In the genomic region with DNA sequence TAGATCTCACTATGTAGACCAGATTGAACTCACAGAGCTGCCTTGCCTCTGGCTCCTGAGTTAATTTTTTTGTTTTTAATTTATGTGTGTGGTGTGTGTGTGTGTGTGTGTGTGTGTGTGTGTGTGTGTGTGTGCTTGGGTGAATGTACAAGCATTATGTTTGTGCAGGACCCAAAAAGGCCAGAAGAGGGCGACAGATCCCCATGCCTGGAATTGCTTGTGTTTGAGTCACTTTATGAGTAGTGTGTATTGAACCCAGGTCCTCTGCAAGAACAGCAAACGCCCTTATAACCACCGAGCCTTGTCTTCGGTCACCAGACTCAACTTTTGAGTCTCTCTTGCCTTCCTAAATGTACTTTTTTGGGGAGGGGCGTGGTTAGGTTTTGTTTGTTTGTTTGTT, we compare ENCODE assay signal across 8 mouse cellular contexts. TPM values are rescaled to one million over a fixed set of nuclear protein-coding genes. Genes with fewer than 3 reads are reported as not detected.
DNase-seq lines count a peak whose midpoint lies in the region; ATAC-seq and TF ChIP-seq lines count a peak whose summit lies in the region.

No protein-coding gene starts in this region.

- no peaks in the 10 kb centered on the region for H3K27me3 ChIP-seq in forebrain, embryonic 10.5 days (ENCODE audit: poor library complexity, severe bottlenecking)
- H3K27me3 ChIP-seq in forebrain, embryonic 12.5 days = no peaks in the 10 kb centered on the region
- no peaks in the 10 kb centered on the region for H3K27me3 ChIP-seq in midbrain, embryonic 12.5 days
- no peaks in the 10 kb centered on the region for H3K27me3 ChIP-seq in midbrain, embryonic 15.5 days (replicated peaks)
- no peaks in the 10 kb centered on the region for H3K27me3 ChIP-seq in lung, embryonic 14.5 days (ENCODE audit: insufficient read depth, low read length)

- H3K36me3 ChIP-seq in forebrain, embryonic 10.5 days (replicated peaks) = peaks cover 34% of the 10 kb centered on the region; the same call in 1 of the 2 replicates
- H3K36me3 ChIP-seq in forebrain, embryonic 12.5 days (replicated peaks) = peaks cover 21% of the 10 kb centered on the region
- peaks cover 28% of the 10 kb centered on the region; the same call in 1 of the 2 replicates for H3K36me3 ChIP-seq in midbrain, embryonic 12.5 days
- no peaks in the 10 kb centered on the region for H3K36me3 ChIP-seq in midbrain, embryonic 15.5 days (replicated peaks)
- H3K36me3 ChIP-seq in lung, embryonic 14.5 days (ENCODE audit: insufficient read depth) = no peaks in the 10 kb centered on the region

- H3K4me2 ChIP-seq in forebrain, embryonic 12.5 days = no peak overlapping the region
- H3K4me2 ChIP-seq in midbrain, embryonic 12.5 days (replicated peaks) = no peak overlapping the region
- no peak overlapping the region for H3K4me2 ChIP-seq in midbrain, embryonic 15.5 days
- no peak overlapping the region for H3K4me2 ChIP-seq in lung, embryonic 14.5 days

- no peak overlapping the region for H3K27ac ChIP-seq in forebrain, embryonic 10.5 days
- no peak overlapping the region for H3K27ac ChIP-seq in forebrain, embryonic 12.5 days
- no peak overlapping the region for H3K27ac ChIP-seq in midbrain, embryonic 12.5 days (replicated peaks)
- no peak overlapping the region for H3K27ac ChIP-seq in midbrain, embryonic 15.5 days
- H3K27ac ChIP-seq in lung, embryonic 14.5 days (ENCODE audit: low read depth) = no peak overlapping the region

- TF ChIP-seq CTCF in lung, embryonic 14.5 days (IDR thresholded peaks at IDR 0.05; ENCODE audit: low read depth) = peak; percentile 70

- peaks cover 19% of the 10 kb centered on the region for H3K4me1 ChIP-seq in forebrain, embryonic 10.5 days
- peaks cover 17% of the 10 kb centered on the region for H3K4me1 ChIP-seq in forebrain, embryonic 12.5 days
- H3K4me1 ChIP-seq in midbrain, embryonic 12.5 days = peaks cover 15% of the 10 kb centered on the region
- peaks cover 19% of the 10 kb centered on the region for H3K4me1 ChIP-seq in midbrain, embryonic 15.5 days
- H3K4me1 ChIP-seq in lung, embryonic 14.5 days (ENCODE audit: insufficient read depth) = no peaks in the 10 kb centered on the region

- no peak overlapping the region for H3K4me3 ChIP-seq in forebrain, embryonic 10.5 days
- no peak overlapping the region for H3K4me3 ChIP-seq in forebrain, embryonic 12.5 days (replicated peaks)
- no peak overlapping the region for H3K4me3 ChIP-seq in midbrain, embryonic 12.5 days
- H3K4me3 ChIP-seq in midbrain, embryonic 15.5 days = no peak overlapping the region
- no peak overlapping the region for H3K4me3 ChIP-seq in lung, embryonic 14.5 days (ENCODE audit: low read depth, low read length)

- no peak overlapping the region for H3K9ac ChIP-seq in forebrain, embryonic 12.5 days
- 0 out of 2 replicates have a peak overlapping the region, but pooled peaks have one; percentile 1 for H3K9ac ChIP-seq in midbrain, embryonic 12.5 days (replicated peaks)
- H3K9ac ChIP-seq in midbrain, embryonic 15.5 days = no peak overlapping the region
- no peak overlapping the region for H3K9ac ChIP-seq in lung, embryonic 14.5 days

- 77% methylated on average over 5 of the region's 5 CpGs for WGBS in forebrain, embryonic 10.5 days
- 75% methylated on average over 5 of the region's 5 CpGs for WGBS in forebrain, embryonic 12.5 days
- WGBS in midbrain, embryonic 12.5 days = 77% methylated on average over 5 of the region's 5 CpGs
- WGBS in midbrain, embryonic 15.5 days = 73% methylated on average over 5 of the region's 5 CpGs
- WGBS in lung, embryonic 14.5 days = 63% methylated on average over 5 of the region's 5 CpGs

- DNase-seq in forebrain, embryonic 10.5 days (ENCODE audit: extremely low spot score, low spot score) = peak; percentile 47
- DNase-seq in adrenal gland, adult 18-20 months (ENCODE audit: low spot score in 2 of 2) = peak; percentile 67 to 68
- peak; percentile 50 to 56 for DNase-seq in frontal cortex, postnatal 36 days (ENCODE audit: low spot score in 2 of 2)
- peak; percentile 76 for DNase-seq in lung, embryonic 14.5 days
- peak; percentile 75 for DNase-seq in thymus, postnatal 14 days

- no peaks in the 10 kb centered on the region for H3K9me3 ChIP-seq in forebrain, embryonic 10.5 days
- no peaks in the 10 kb centered on the region for H3K9me3 ChIP-seq in forebrain, embryonic 12.5 days
- H3K9me3 ChIP-seq in midbrain, embryonic 12.5 days = no peaks in the 10 kb centered on the region
- H3K9me3 ChIP-seq in midbrain, embryonic 15.5 days = no peaks in the 10 kb centered on the region
- H3K9me3 ChIP-seq in lung, embryonic 14.5 days (ENCODE audit: low read depth, low read length) = no peaks in the 10 kb centered on the region

- ATAC-seq in forebrain, embryonic 12.5 days (ENCODE audit: low FRiP score) = no peak
- ATAC-seq in midbrain, embryonic 12.5 days (ENCODE audit: low FRiP score, low read depth) = no peak
- ATAC-seq in midbrain, embryonic 15.5 days (replicated peaks) = no peak
- ATAC-seq in lung, embryonic 14.5 days (ENCODE audit: insufficient read depth) = no peak

RNA-seq across cellular contexts. Expression of a gene that starts 23.4 kb away (rescaled TPM):
- 98.9 and 117 TPM in 2 replicates for polyA plus RNA-seq in forebrain, embryonic 10.5 days (2016; fragmentation: Nextera tagmentation; extraction: Ambion mirVana)
- polyA plus RNA-seq in forebrain, embryonic 12.5 days (2016; fragmentation: Nextera tagmentation; extraction: Ambion mirVana) = 72.0 and 73.4 TPM in 2 replicates
- polyA plus RNA-seq in midbrain, embryonic 12.5 days (2016; fragmentation: Nextera tagmentation; extraction: Ambion mirVana) = 72.4 and 74.3 TPM in 2 replicates
- 45.1 and 48.1 TPM in 2 replicates for polyA plus RNA-seq in midbrain, embryonic 15.5 days (2015; fragmentation: Nextera tagmentation; extraction: Ambion mirVana)
- total RNA-seq in adrenal gland, adult 18-20 months (2021) = 10 to 100 TPM; 32.2 to 36.2 TPM
- 71.0 and 74.4 TPM in 2 replicates for polyA plus RNA-seq in lung, embryonic 14.5 days (2014; fragmentation: Nextera tagmentation; extraction: Ambion mirVana)

RNA-seq across cellular contexts. Expression of a gene that starts 23.4 kb away (rescaled TPM):
- 88.7 and 89.0 TPM in 2 replicates for polyA plus RNA-seq in forebrain, embryonic 10.5 days (2016; fragmentation: Nextera tagmentation; extraction: Ambion mirVana)
- 68.2 and 73.1 TPM in 2 replicates for polyA plus RNA-seq in forebrain, embryonic 12.5 days (2016; fragmentation: Nextera tagmentation; extraction: Ambion mirVana)
- 71.2 and 75.7 TPM in 2 replicates for polyA plus RNA-seq in midbrain, embryonic 12.5 days (2016; fragmentation: Nextera tagmentation; extraction: Ambion mirVana)
- polyA plus RNA-seq in midbrain, embryonic 15.5 days (2015; fragmentation: Nextera tagmentation; extraction: Ambion mirVana) = 62.6 and 63.4 TPM in 2 replicates
- total RNA-seq in adrenal gland, adult 18-20 months (2021) = 10 to 100 TPM; 40.0 to 45.5 TPM
- polyA plus RNA-seq in lung, embryonic 14.5 days (2014; fragmentation: Nextera tagmentation; extraction: Ambion mirVana) = 78.0 and 81.6 TPM in 2 replicates

RNA-seq across cellular contexts. Expression of a gene that starts 26.0 kb away (rescaled TPM):
- polyA plus RNA-seq in forebrain, embryonic 10.5 days (2016; fragmentation: Nextera tagmentation; extraction: Ambion mirVana) = 45.4 and 46.3 TPM in 2 replicates
- 50.5 and 53.3 TPM in 2 replicates for polyA plus RNA-seq in forebrain, embryonic 12.5 days (2016; fragmentation: Nextera tagmentation; extraction: Ambion mirVana)
- polyA plus RNA-seq in midbrain, embryonic 12.5 days (2016; fragmentation: Nextera tagmentation; extraction: Ambion mirVana) = 50.3 and 59.6 TPM in 2 replicates
- polyA plus RNA-seq in midbrain, embryonic 15.5 days (2015; fragmentation: Nextera tagmentation; extraction: Ambion mirVana) = 40.0 and 44.4 TPM in 2 replicates
- total RNA-seq in adrenal gland, adult 18-20 months (2021) = 10 to 100 TPM; 77.5 to 90.9 TPM
- polyA plus RNA-seq in lung, embryonic 14.5 days (2014; fragmentation: Nextera tagmentation; extraction: Ambion mirVana) = 41.6 and 47.0 TPM in 2 replicates

RNA-seq across cellular contexts. Expression of a gene that starts 49.7 kb away (rescaled TPM):
- polyA plus RNA-seq in forebrain, embryonic 10.5 days (2016; fragmentation: Nextera tagmentation; extraction: Ambion mirVana) = 18.1 and 21.7 TPM in 2 replicates
- polyA plus RNA-seq in forebrain, embryonic 12.5 days (2016; fragmentation: Nextera tagmentation; extraction: Ambion mirVana) = 18.7 and 19.3 TPM in 2 replicates
- 21.0 and 22.0 TPM in 2 replicates for polyA plus RNA-seq in midbrain, embryonic 12.5 days (2016; fragmentation: Nextera tagmentation; extraction: Ambion mirVana)
- polyA plus RNA-seq in midbrain, embryonic 15.5 days (2015; fragmentation: Nextera tagmentation; extraction: Ambion mirVana) = 26.7 and 30.5 TPM in 2 replicates
- 10 to 100 TPM; 13.2 to 15.3 TPM for total RNA-seq in adrenal gland, adult 18-20 months (2021)
- 12.7 and 14.1 TPM in 2 replicates for polyA plus RNA-seq in lung, embryonic 14.5 days (2014; fragmentation: Nextera tagmentation; extraction: Ambion mirVana)
